Mouse (Mus musculus): ENCODE results near the gene Slc23a3. TPM values are rescaled to one million over a fixed set of nuclear protein-coding genes. Genes with fewer than 3 reads are reported as not detected.

The Slc23a3 gene
- 0.08 and 0.10 TPM in 2 replicates for polyA plus RNA-seq (2016; fragmentation: Nextera tagmentation; extraction: Ambion mirVana)

GRCm38 (mm10) chr1:75133421-75134207, at the start of gene Slc23a3:
Gene Slc23a3, minus strand, starts transcription at chr1:75133890.
- ATAC-seq (ENCODE audit: insufficient number of reproducible peaks, insufficient read depth, low FRiP score, low TSS enrichment): no peak
- Histone ChIP-seq H3K4me2 (replicated peaks) (no peak within 1 kb of the TSS), H3K27ac (no peak within 1 kb of the TSS), H3K27me3 (no peaks in the 10 kb centered on the region; the same call in 1 of the 2 replicates), H3K36me3 (peaks cover 36% of the 10 kb centered on the region), H3K9me3 (no peaks in the 10 kb centered on the region), H3K9ac (no peak within 1 kb of the TSS), H3K4me3 (no peak within 1 kb of the TSS), H3K4me1 (no peaks in the 10 kb centered on the region)
- 66% methylated on average over 12 of the region's 12 CpGs for WGBS

DNA sequence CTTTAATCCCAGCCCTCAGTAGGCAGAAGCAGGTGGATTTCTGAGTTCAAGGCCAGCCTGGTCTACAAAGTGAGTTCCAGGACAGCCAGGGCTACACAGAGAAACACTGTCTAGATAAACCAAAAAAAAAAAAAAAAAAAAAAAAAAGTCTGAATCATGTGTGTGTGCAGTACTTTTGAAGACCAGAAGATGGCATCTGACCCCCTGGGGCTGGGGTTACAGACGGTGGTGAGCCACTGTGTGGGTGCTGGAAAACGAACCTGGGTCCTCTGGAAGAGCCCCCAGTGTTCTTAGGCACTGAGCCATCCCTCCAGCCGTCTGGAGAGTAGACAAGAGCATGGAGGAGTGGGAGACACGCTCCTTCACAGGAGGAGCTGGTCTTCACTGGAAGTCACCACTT, 48.5 kb upstream of the Slc23a3 start:
- no peak overlapping the region for H3K27ac ChIP-seq
- no peaks in the 10 kb centered on the region; the same call in 1 of the 2 replicates for H3K9me3 ChIP-seq
- ATAC-seq (ENCODE audit: insufficient number of reproducible peaks, insufficient read depth, low FRiP score, low TSS enrichment): no peak
- H3K27me3 ChIP-seq: no peaks in the 10 kb centered on the region
- H3K9ac ChIP-seq: no peak overlapping the region
- H3K4me2 ChIP-seq (replicated peaks): no peak overlapping the region
- H3K4me1 ChIP-seq: peaks cover 16% of the 10 kb centered on the region
- H3K4me3 ChIP-seq: no peak overlapping the region
- WGBS: 71% methylated on average over 4 of the region's 4 CpGs
- peaks cover 66% of the 10 kb centered on the region for H3K36me3 ChIP-seq

- Histone ChIP-seq H3K27me3 (no peaks in the 10 kb centered on the region), H3K4me2 (replicated peaks) (no peak overlapping the region), H3K4me1 (peaks cover 16% of the 10 kb centered on the region), H3K9me3 (no peaks in the 10 kb centered on the region; the same call in 1 of the 2 replicates), H3K36me3 (peaks cover 63% of the 10 kb centered on the region), H3K4me3 (no peak overlapping the region), H3K9ac (no peak overlapping the region), H3K27ac (no peak overlapping the region)
- 82% methylated on average over 4 of the region's 4 CpGs for WGBS
- ATAC-seq (ENCODE audit: insufficient number of reproducible peaks, insufficient read depth, low FRiP score, low TSS enrichment): no peak
Measured at GRCm38 (mm10) chr1:75181377-75181870, 47.7 kb upstream of the Slc23a3 start.

DNA sequence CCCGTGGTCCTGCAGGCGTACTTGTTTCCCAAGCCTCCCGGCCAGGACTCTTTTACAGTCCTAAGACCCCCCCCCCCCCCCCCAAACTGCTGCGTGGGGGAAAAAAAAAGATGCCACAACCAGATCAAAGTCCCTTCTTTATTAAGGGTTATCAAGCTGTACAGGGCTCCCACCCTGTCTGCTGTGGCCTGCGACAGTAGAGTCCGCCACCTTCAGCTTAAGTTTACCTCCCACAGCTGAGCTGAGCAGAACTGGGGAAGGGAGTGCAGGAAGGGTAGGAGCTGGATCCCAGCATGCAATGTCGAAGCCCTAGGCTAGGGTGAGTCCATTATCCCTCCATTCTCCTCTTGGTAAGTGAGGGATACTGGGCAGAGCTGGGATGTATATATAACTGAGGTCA, 47.1 kb upstream of the Slc23a3 start:
- WGBS: 48% methylated on average over 7 of the region's 7 CpGs
- H3K9ac ChIP-seq: no peak overlapping the region
- peaks cover 16% of the 10 kb centered on the region for H3K4me1 ChIP-seq
- H3K36me3 ChIP-seq: peaks cover 61% of the 10 kb centered on the region
- peak overlapping the region; percentile 89 for H3K4me2 ChIP-seq (replicated peaks)
- no peak for ATAC-seq (ENCODE audit: insufficient number of reproducible peaks, insufficient read depth, low FRiP score, low TSS enrichment)
- H3K27ac ChIP-seq: no peak overlapping the region
- H3K4me3 ChIP-seq: peak overlapping the region; percentile 57
- no peaks in the 10 kb centered on the region for H3K9me3 ChIP-seq
- no peaks in the 10 kb centered on the region for H3K27me3 ChIP-seq

DNA sequence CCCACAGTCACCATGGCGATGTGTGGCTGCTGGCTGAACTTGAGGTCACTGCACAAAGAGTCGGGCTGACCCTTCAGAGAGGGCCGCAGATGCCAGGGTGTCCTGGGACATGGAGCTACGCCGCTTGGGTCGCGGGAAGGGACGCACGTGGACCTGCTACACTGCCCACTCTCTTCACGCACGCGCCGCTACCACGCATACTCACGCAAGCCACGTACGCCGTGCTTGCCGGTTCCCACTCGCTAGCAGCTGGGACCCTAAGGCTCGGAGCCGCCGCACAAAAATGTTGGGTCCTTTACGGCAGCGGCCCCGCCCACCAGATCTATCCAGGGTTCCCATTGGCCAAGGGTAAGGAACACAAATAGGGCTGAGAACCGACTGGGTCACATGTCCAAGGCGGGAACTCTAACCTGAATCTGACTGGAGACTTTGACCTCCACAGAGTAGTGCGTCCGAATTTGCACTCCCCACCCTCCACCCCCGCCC, 46.5 kb upstream of the Slc23a3 start, which contains the start of gene Abcb6:
TSS of gene Abcb6 (minus strand) at position 288 of the 486 bp plus-strand sequence.
- peak; percentile 88 for ATAC-seq (ENCODE audit: insufficient number of reproducible peaks, insufficient read depth, low FRiP score, low TSS enrichment)
- Histone ChIP-seq H3K9me3 (no peaks in the 10 kb centered on the region), H3K4me3 (peak within 1 kb of the TSS; percentile 57), H3K27ac (no peak within 1 kb of the TSS), H3K9ac (peak within 1 kb of the TSS; percentile 58), H3K36me3 (peaks cover 61% of the 10 kb centered on the region), H3K27me3 (no peaks in the 10 kb centered on the region), H3K4me2 (replicated peaks) (peak within 1 kb of the TSS; percentile 89), H3K4me1 (peaks cover 16% of the 10 kb centered on the region)
- under 1% methylated on average over 31 of the region's 31 CpGs for WGBS

DNA sequence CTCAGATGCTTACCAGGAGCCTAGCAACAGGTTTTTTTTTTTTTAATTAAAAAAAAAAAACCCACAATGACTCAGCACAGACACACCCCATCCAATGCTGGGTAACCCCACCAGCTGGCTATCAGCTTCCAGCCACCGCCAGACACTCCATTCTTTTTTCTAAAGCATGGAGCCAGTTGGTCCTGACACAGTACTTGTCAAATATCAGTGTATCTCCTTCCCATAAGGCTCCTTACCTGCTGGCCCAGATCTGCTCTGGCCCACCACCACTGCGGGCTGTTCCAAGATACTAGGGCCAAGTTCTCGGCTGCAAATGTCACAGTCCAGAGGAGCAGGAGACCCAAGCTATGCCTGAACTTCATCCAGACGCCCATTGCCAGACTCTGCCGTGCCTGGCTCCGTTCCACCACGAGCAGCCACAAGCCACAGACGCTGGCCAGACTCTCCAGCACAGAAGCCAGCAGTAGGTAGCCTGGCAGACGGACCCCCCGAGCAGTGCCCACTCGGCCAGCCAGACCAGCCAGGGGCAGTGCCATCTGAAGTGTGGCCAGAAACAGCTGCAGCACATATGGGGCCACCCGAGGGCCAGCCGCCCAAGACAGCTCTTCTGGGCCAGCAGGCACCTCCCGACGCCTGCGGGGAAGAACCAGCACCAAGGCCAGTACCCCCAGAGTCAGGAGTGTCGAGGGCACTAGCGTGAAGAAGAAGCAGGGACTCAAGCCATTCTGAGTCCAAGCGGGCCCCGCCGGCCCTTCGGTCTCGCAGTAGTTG, 45.8 kb upstream of the Slc23a3 start:
- H3K9me3 ChIP-seq: no peaks in the 10 kb centered on the region
- peak overlapping the region; percentile 58 for H3K9ac ChIP-seq
- peak overlapping the region; percentile 89 for H3K4me2 ChIP-seq (replicated peaks)
- H3K4me1 ChIP-seq: peaks cover 16% of the 10 kb centered on the region
- no peaks in the 10 kb centered on the region for H3K27me3 ChIP-seq
- 11% methylated on average over 23 of the region's 23 CpGs for WGBS
- H3K4me3 ChIP-seq: peak overlapping the region; percentile 57
- H3K36me3 ChIP-seq: peaks cover 58% of the 10 kb centered on the region
- no peak overlapping the region for H3K27ac ChIP-seq
- peak; percentile 11; the same call in 1 of the 2 replicates for ATAC-seq (ENCODE audit: insufficient number of reproducible peaks, insufficient read depth, low FRiP score, low TSS enrichment)

GRCm38 (mm10) chr1:75168472-75169464, 35.1 kb upstream of the Slc23a3 start, which contains the start of gene Zfand2b:
Gene Zfand2b, plus strand, starts transcription at chr1:75168646.
- Histone ChIP-seq H3K4me3 (peak within 1 kb of the TSS; percentile 75), H3K4me1 (peaks cover 13% of the 10 kb centered on the region), H3K9ac (peak within 1 kb of the TSS; percentile 58), H3K27me3 (no peaks in the 10 kb centered on the region), H3K9me3 (no peaks in the 10 kb centered on the region), H3K36me3 (peaks cover 37% of the 10 kb centered on the region), H3K4me2 (replicated peaks) (peak within 1 kb of the TSS; percentile 65), H3K27ac (peak within 1 kb of the TSS; percentile 93)
- peak; percentile 98 for ATAC-seq (ENCODE audit: insufficient number of reproducible peaks, insufficient read depth, low FRiP score, low TSS enrichment)
- WGBS: 2% methylated on average over 57 of the region's 59 CpGs

- no peaks in the 10 kb centered on the region for H3K9me3 ChIP-seq
- H3K9ac ChIP-seq: peak overlapping the region; percentile 58
- peak overlapping the region; percentile 93 for H3K27ac ChIP-seq
- peak overlapping the region; percentile 65 for H3K4me2 ChIP-seq (replicated peaks)
- H3K27me3 ChIP-seq: no peaks in the 10 kb centered on the region
- 8% methylated on average over 7 of the region's 7 CpGs for WGBS
- peaks cover 30% of the 10 kb centered on the region for H3K36me3 ChIP-seq
- peak overlapping the region; percentile 75 for H3K4me3 ChIP-seq
- H3K4me1 ChIP-seq: peaks cover 13% of the 10 kb centered on the region
- no peak for ATAC-seq (ENCODE audit: insufficient number of reproducible peaks, insufficient read depth, low FRiP score, low TSS enrichment)
Measured at GRCm38 (mm10) chr1:75168093-75168471, 34.4 kb upstream of the Slc23a3 start.

DNA sequence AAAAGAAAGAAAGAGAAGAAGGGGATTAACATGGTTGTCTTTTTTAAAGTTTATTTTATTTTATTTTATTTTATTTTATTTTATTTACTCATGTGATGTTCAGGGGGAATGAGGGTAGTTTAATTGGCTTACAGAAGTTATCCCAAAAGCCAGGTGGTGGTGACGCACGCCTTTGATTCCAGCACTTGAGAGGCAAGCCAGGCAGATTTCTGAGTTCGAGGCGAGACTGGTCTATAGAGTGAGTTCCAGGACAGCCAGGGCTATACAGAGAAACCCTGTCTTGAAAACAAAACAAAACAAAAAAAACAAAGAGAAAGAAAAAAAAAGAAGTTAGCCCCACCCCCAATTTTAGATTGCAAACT, 26.5 kb upstream of the Slc23a3 start:
- WGBS: 88% methylated on average over 4 of the region's 4 CpGs
- Histone ChIP-seq H3K4me1 (no peaks in the 10 kb centered on the region), H3K9ac (no peak overlapping the region), H3K4me3 (no peak overlapping the region), H3K27ac (no peak overlapping the region), H3K9me3 (no peaks in the 10 kb centered on the region), H3K36me3 (no peaks in the 10 kb centered on the region), H3K4me2 (replicated peaks) (no peak overlapping the region), H3K27me3 (0 out of 2 replicates have a peak, but pooled peaks cover 3% of the 10 kb centered on the region)
- no peak for ATAC-seq (ENCODE audit: insufficient number of reproducible peaks, insufficient read depth, low FRiP score, low TSS enrichment)

DNA sequence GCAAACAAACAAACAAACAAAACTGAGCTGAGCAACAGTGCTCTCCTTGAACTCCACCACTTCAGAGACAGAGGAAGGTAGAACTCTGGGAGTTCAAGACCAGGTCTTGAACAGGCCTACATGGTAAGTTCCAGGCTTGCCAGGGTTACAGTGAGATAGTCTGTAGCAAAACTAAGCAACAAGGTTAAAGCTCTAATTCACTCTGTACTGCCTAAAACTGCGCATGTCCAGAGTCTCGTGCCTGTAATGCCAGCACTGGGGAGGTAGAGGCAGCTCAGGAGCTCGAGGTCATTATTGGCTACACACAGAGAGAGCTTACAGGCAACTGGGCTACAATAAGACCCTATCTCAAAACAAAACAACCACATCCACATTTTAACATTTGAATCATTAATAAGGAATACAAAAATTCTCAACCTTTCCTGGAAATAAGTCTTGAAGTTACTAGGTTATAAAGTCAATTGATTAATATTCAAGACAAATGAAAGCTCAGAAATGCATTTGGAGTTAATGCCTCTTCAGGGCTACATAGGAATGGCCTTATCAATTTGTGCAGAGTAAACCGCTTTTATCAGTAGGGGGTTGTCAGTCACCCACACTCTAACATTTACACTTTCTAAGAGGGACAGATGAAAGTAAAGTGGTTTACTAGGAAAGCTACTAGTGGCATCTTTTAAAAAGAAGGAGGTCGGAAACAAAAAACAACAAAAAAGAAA, 26.0 kb upstream of the Slc23a3 start:
- H3K9ac ChIP-seq: no peak overlapping the region
- no peaks in the 10 kb centered on the region for H3K4me1 ChIP-seq
- no peaks in the 10 kb centered on the region for H3K36me3 ChIP-seq
- no peaks in the 10 kb centered on the region for H3K9me3 ChIP-seq
- no peak overlapping the region for H3K4me3 ChIP-seq
- no peak for ATAC-seq (ENCODE audit: insufficient number of reproducible peaks, insufficient read depth, low FRiP score, low TSS enrichment)
- H3K27ac ChIP-seq: no peak overlapping the region
- H3K4me2 ChIP-seq (replicated peaks): no peak overlapping the region
- H3K27me3 ChIP-seq: 0 out of 2 replicates have a peak, but pooled peaks cover 3% of the 10 kb centered on the region
- WGBS: 68% methylated on average over 5 of the region's 5 CpGs
